Mouse (Mus musculus) testis, adult 2 months (tissue): ENCODE results near the gene Zfp664.

Source experiments
- CTCF ChIP-seq: fragments of 200-500 bp; IDR thresholded peaks from 2 replicates; pipeline ENCODE4 v1.5.1; 2012; ENCODE audit warnings: low read depth, mild to moderate bottlenecking, inconsistent platforms, low read length, moderate library complexity; ENCODE audit not compliant: control insufficient read depth, insufficient read depth, insufficient replicate concordance
- POLR2A ChIP-seq: fragments of 200-500 bp; IDR thresholded peaks from 2 replicates; pipeline ENCODE4 v1.6.1; 2012; ENCODE audit warnings: low read depth, mild to moderate bottlenecking, inconsistent platforms, low read length, moderate library complexity; ENCODE audit not compliant: control insufficient read depth

DNA sequence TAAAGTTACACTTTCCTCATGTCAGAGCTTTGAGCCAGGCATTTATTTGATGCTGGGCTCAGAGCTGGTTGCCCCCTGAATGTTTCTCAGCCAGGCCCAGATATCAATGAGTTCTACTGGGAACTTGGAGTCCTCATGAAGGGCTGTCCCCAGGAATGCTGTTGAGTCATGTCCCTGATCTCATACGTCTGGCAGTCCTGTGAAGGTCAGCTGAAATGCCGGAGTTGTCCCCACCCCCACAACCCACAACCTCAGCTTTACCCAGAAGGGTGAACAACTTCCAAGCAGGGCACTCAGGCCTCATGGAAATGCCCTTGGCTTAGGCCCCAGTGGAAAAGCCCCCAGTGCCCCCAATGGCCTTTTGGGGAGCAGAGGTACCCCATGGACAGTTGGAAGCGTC lies 57.3 kb downstream of the Zfp664 start:
- TF ChIP-seq POLR2A (no peak), CTCF (no peak)
